Mouse (Mus musculus) hindbrain, embryonic 12.5 days (tissue): ENCODE measurements at regions not wholly inside any gene's neighbourhood (a gene's known extent, or its start where the extent isn't known, plus 50 kb on each side); places are given as distances from the start of the nearest gene placed in this dataset.
A peak's percentile ranks its signal among the peaks of the same experiment; 100 is the strongest.
"Not testable (repeated sequence)": the region's sequence is repeated elsewhere in the genome, so short reads cannot be mapped to it uniquely, and the experiment has no call there.

ENCODE experiments used
- ATAC-seq: fragments of 200-750 bp; cut with Nextera tagmentation; 2 replicates; pipeline ENCODE4 v1.8.0; 2017; ENCODE audit warnings: moderate TSS enrichment; ENCODE audit not compliant: low FRiP score
- H3K27ac ChIP-seq: fragments of 300-500 bp; sonication (generic); 2 replicates; pipeline ENCODE4 v1.5.1; 2016; ENCODE audit warnings: mild to moderate bottlenecking
- H3K27me3 ChIP-seq: fragments of 300-500 bp; sonication (generic); 2 replicates; pipeline ENCODE4 v1.6.1; 2016; ENCODE audit warnings: mild to moderate bottlenecking
- H3K36me3 ChIP-seq: fragments of 300-500 bp; sonication (generic); 2 replicates; pipeline ENCODE4 v1.6.1; 2016; ENCODE audit warnings: mild to moderate bottlenecking
- H3K4me1 ChIP-seq: fragments of 300-500 bp; sonication (generic); 2 replicates; pipeline ENCODE4 v1.6.1; 2016
- H3K4me2 ChIP-seq: fragments of 300-500 bp; sonication (generic); replicated peaks from 2 replicates; pipeline ENCODE4 v1.6.1; 2016; ENCODE audit warnings: mild to moderate bottlenecking
- H3K4me3 ChIP-seq: fragments of 300-500 bp; sonication (generic); 2 replicates; pipeline ENCODE4 v1.5.1; 2016; ENCODE audit warnings: mild to moderate bottlenecking
- H3K9ac ChIP-seq: fragments of 300-500 bp; sonication (generic); 2 replicates; pipeline ENCODE4 v1.6.1; 2016; ENCODE audit warnings: mild to moderate bottlenecking, moderate library complexity
- H3K9me3 ChIP-seq: fragments of 300-500 bp; sonication (generic); replicated peaks from 2 replicates; pipeline ENCODE4 v1.6.1; 2016; ENCODE audit warnings: mild to moderate bottlenecking
- WGBS: fragments of 180-500 bp; shearing (Covaris S2); methylation state at CpG from one replicate; pipeline ENCODE4 v1.1.7; 2016; 5-methylcytosine and 5-hydroxymethylcytosine counted together

DNA sequence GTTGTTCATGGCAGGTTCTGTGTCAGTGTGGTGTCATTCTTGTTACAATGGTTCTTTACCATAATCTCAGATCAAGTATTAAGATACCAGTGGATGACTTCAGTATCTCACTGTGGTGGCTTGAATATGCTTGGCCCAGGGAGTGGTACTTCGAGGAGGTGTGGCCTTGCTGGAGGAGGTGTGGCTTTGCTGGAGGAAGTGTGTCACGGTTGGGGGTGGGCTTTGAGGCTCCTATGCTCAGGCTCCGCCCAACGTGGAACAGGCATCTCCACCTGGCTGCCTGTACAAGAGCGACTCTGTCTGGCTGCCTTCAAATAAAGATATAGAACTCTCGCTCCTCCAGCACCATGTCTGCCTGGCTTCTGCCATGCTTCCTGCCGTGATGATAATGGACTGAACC, 63.6 kb downstream of the Cd2 start:
- WGBS: 77% methylated on average over 7 of the region's 7 CpGs
- 0 out of 2 replicates have a peak, but pooled peaks cover 7% of the 10 kb centered on the region for H3K9me3 ChIP-seq

GRCm38 (mm10) chr3:101219897-101220296, 67.8 kb downstream of the Cd2 start:
- no peak for ATAC-seq
- H3K27me3 ChIP-seq: no peaks in the 10 kb centered on the region

More for the DNA sequence above, 63.6 kb downstream of the Cd2 start:
- Histone ChIP-seq H3K4me3 (no peak overlapping the region), H3K4me2 (no peak overlapping the region), H3K27me3 (no peaks in the 10 kb centered on the region), H3K36me3 (no peaks in the 10 kb centered on the region), H3K27ac (no peak overlapping the region), H3K4me1 (no peaks in the 10 kb centered on the region), H3K9ac (no peak overlapping the region)
- ATAC-seq: no peak

DNA sequence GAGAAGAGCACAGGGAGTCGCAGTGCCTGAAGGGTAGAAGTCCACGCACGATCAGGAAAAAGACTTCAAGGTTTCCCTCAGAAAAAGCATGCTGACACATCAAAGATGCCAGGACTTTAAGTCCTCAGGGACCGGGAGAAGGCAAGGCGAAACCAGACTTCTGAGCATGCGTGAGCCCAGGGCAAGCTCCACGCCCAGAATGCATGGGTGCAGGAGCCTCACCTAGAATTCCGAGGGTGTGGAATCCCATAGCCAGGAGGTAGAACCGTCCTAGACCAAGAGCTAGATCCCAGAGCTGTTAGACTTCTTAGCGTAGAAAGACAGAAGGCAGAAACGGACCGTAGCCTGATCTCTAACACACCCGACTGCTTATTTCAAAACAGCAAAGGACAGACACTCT, 71.0 kb downstream of the Cd2 start:
- Histone ChIP-seq H3K9me3 (0 out of 2 replicates have a peak, but pooled peaks cover 7% of the 10 kb centered on the region), H3K9ac (no peak overlapping the region), H3K36me3 (no peaks in the 10 kb centered on the region), H3K27ac (no peak overlapping the region), H3K4me2 (no peak overlapping the region), H3K4me3 (no peak overlapping the region), H3K27me3 (no peaks in the 10 kb centered on the region), H3K4me1 (peaks cover 19% of the 10 kb centered on the region)
- WGBS: 89% methylated on average over 13 of the region's 13 CpGs
- no peak for ATAC-seq

More at GRCm38 (mm10) chr3:101219897-101220296, 67.8 kb downstream of the Cd2 start:
- no peak overlapping the region for H3K9ac ChIP-seq
- no peak overlapping the region for H3K4me3 ChIP-seq
- no peaks in the 10 kb centered on the region for H3K36me3 ChIP-seq
- no peaks in the 10 kb centered on the region for H3K4me1 ChIP-seq
- no peak overlapping the region for H3K27ac ChIP-seq
- WGBS: 98% methylated on average over 2 of the region's 2 CpGs
- H3K4me2 ChIP-seq: no peak overlapping the region
- 0 out of 2 replicates have a peak, but pooled peaks cover 7% of the 10 kb centered on the region for H3K9me3 ChIP-seq

GRCm38 (mm10) chr3:101213212-101213562, 74.6 kb downstream of the Cd2 start:
- Histone ChIP-seq H3K4me1 (peaks cover 24% of the 10 kb centered on the region), H3K4me2 (peak overlapping the region; percentile 34), H3K27ac (peak overlapping the region; percentile 79), H3K4me3 (no peak overlapping the region), H3K36me3 (no peaks in the 10 kb centered on the region), H3K9me3 (no peaks in the 10 kb centered on the region), H3K27me3 (no peaks in the 10 kb centered on the region), H3K9ac (no peak overlapping the region)
- no peak; the same call in 1 of the 2 replicates for ATAC-seq
- 67% methylated on average over 4 of the region's 4 CpGs for WGBS

GRCm38 (mm10) chr3:101212403-101213211, 75.1 kb downstream of the Cd2 start:
- H3K4me3 ChIP-seq: no peak overlapping the region
- WGBS: 10% methylated on average over 12 of the region's 12 CpGs
- ATAC-seq: peak; percentile 90

DNA sequence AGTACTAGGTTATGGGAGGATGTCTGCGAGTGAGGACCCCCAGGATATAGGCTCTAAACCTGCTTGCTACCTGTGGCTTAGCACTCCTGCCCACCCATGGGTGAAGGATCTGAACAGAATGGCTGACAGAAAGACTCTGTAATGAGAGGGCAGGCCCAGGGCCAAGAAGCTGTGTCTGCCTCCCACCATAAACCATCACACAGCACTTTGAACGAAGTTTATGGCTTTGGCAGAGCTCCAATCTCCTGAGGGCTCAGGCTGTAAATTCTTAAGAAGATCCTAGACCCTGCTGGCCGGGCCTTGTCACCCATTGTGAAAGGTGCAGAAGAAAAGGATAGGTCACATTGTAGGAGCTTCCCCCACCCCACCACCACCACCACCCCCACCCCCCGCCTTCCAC, 75.8 kb downstream of the Cd2 start:
- no peaks in the 10 kb centered on the region for H3K36me3 ChIP-seq
- peaks cover 24% of the 10 kb centered on the region for H3K4me1 ChIP-seq
- no peaks in the 10 kb centered on the region for H3K9me3 ChIP-seq
- peak; percentile 22; the same call in 1 of the 2 replicates for ATAC-seq
- 60% methylated on average over 4 of the region's 4 CpGs for WGBS
- peak overlapping the region; percentile 79 for H3K27ac ChIP-seq
- no peaks in the 10 kb centered on the region for H3K27me3 ChIP-seq
- no peak overlapping the region for H3K9ac ChIP-seq
- H3K4me2 ChIP-seq: no peak overlapping the region
- no peak overlapping the region for H3K4me3 ChIP-seq

More at GRCm38 (mm10) chr3:101212403-101213211, 75.1 kb downstream of the Cd2 start:
- peak overlapping the region; percentile 79 for H3K27ac ChIP-seq
- H3K4me2 ChIP-seq: peak overlapping the region; percentile 34
- H3K27me3 ChIP-seq: no peaks in the 10 kb centered on the region
- H3K9me3 ChIP-seq: no peaks in the 10 kb centered on the region
- H3K4me1 ChIP-seq: peaks cover 24% of the 10 kb centered on the region
- no peaks in the 10 kb centered on the region for H3K36me3 ChIP-seq
- peak overlapping the region; percentile 35; the same call in 1 of the 2 replicates for H3K9ac ChIP-seq

GRCm38 (mm10) chr3:101209546-101209945, 78.2 kb downstream of the Cd2 start:
- WGBS: 64% methylated on average over 7 of the region's 7 CpGs
- Histone ChIP-seq H3K36me3 (no peaks in the 10 kb centered on the region), H3K4me1 (peaks cover 24% of the 10 kb centered on the region), H3K27ac (no peak overlapping the region), H3K9ac (no peak overlapping the region), H3K27me3 (no peaks in the 10 kb centered on the region), H3K9me3 (no peaks in the 10 kb centered on the region), H3K4me3 (no peak overlapping the region), H3K4me2 (no peak overlapping the region)
- no peak for ATAC-seq

GRCm38 (mm10) chr3:101208751-101209150, 79.0 kb downstream of the Cd2 start:
- Histone ChIP-seq H3K27ac (no peak overlapping the region), H3K9ac (no peak overlapping the region), H3K27me3 (no peaks in the 10 kb centered on the region), H3K4me2 (no peak overlapping the region), H3K4me1 (peaks cover 24% of the 10 kb centered on the region), H3K36me3 (no peaks in the 10 kb centered on the region), H3K9me3 (no peaks in the 10 kb centered on the region), H3K4me3 (no peak overlapping the region)
- WGBS: 93% methylated on average over 12 of the region's 12 CpGs
- ATAC-seq: no peak

- not testable (repeated sequence) for H3K9ac ChIP-seq, H3K9me3 ChIP-seq, ATAC-seq, H3K4me2 ChIP-seq, H3K4me1 ChIP-seq, H3K36me3 ChIP-seq, H3K27ac ChIP-seq, H3K4me3 ChIP-seq, H3K27me3 ChIP-seq
- WGBS: 97% methylated on average over 13 of the region's 13 CpGs
These were observed 81.6 kb downstream of the Cd2 start for GRCm38 (mm10) chr3:101206172-101206571.

GRCm38 (mm10) chr3:101194725-101195124, 84.6 kb upstream of the Ptgfrn start:
- H3K4me1 ChIP-seq: peaks cover 10% of the 10 kb centered on the region
- no peak for ATAC-seq
- H3K36me3 ChIP-seq: no peaks in the 10 kb centered on the region
- no peak overlapping the region for H3K27ac ChIP-seq
- H3K9me3 ChIP-seq: no peaks in the 10 kb centered on the region
- no peak overlapping the region for H3K4me3 ChIP-seq
- WGBS: 84% methylated on average over 5 of the region's 5 CpGs
- no peak overlapping the region for H3K9ac ChIP-seq
- no peaks in the 10 kb centered on the region for H3K27me3 ChIP-seq
- H3K4me2 ChIP-seq: no peak overlapping the region

- WGBS: 57% methylated on average over 5 of the region's 5 CpGs
- no peak for ATAC-seq
- no peaks in the 10 kb centered on the region for H3K27me3 ChIP-seq
These were observed 84.2 kb upstream of the Ptgfrn start for GRCm38 (mm10) chr3:101194319-101194718.

GRCm38 (mm10) chr3:101191298-101191986, 81.4 kb upstream of the Ptgfrn start:
- Histone ChIP-seq H3K27me3 (no peaks in the 10 kb centered on the region), H3K9me3 (no peaks in the 10 kb centered on the region), H3K4me2 (no peak overlapping the region), H3K36me3 (no peaks in the 10 kb centered on the region), H3K4me1 (peaks cover 10% of the 10 kb centered on the region), H3K9ac (no peak overlapping the region), H3K4me3 (no peak overlapping the region), H3K27ac (no peak overlapping the region)
- ATAC-seq: no peak
- WGBS: 78% methylated on average over 7 of the region's 7 CpGs

More at GRCm38 (mm10) chr3:101194319-101194718, 84.2 kb upstream of the Ptgfrn start:
- Histone ChIP-seq H3K4me2 (no peak overlapping the region), H3K27ac (0 out of 2 replicates have a peak overlapping the region, but pooled peaks have one; percentile 18), H3K4me3 (no peak overlapping the region), H3K9ac (no peak overlapping the region), H3K36me3 (no peaks in the 10 kb centered on the region), H3K9me3 (no peaks in the 10 kb centered on the region), H3K4me1 (peaks cover 10% of the 10 kb centered on the region)
